Mouse (Mus musculus): ENCODE data around the gene Cfap299.

Gene Cfap299

DNA sequence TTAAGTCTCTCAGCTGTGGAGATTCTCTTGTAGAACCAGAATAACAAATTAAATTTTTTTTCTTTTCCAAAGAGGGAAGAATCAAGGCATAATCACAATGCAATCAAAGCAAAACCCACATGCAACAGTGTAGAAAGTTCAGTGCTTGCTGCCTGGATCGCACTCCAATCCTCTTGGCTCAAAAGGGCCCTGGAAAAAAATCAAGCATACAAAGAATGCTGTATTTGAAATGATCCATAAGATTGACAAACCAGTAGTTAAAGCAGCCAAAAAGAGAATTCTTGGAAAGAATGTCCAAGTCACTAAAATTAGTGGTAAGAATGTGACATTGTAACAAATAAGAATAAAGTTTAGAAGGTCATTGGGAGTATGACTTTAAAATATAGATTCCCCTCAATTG is 486.2 kb downstream of the Cfap299 start:
- no peak for DNase-seq (ENCODE audit: low spot score in 2 of 2)

DNA sequence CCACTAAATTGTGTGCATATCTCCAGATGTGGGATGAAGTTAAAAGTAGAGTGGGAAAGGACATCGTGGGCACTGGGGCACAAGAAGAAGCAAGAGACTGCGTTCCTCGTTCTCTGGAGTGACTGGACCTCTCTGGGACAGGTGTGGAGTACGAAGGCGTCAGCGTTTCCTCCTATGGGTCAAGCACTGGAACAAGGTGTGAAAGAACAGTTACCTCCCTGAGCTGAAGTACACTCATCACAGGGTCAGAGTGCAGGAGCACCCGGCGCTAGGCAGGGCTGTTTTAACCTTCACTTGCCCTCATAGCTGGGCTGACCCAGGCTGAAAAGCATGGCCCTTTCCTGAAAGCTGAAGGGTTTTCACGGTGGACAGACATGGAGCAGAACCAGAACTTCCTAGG is 504.7 kb downstream of the Cfap299 start:
- no peak for DNase-seq (ENCODE audit: low spot score in 2 of 2)

DNA sequence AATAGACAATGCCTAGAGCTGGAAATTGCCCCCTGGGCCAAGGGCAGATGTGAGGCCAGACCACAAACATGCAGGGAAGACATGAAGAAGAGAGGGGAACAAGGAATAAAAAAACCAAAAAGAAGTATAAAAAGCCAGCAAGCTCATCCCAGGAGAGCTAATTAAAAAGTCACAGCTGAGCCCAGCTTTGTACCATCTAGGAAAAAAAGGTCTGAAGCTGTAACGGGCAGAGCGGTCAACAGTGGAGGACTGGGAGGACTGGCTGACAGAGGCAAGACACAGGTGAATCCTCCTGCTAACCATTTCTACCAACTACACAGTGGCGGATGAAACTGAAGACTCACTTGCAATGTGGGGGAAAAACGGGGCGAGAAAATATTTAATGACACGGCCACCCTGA is 505.2 kb downstream of the Cfap299 start:
- DNase-seq (ENCODE audit: low spot score in 2 of 2): no peak

DNA sequence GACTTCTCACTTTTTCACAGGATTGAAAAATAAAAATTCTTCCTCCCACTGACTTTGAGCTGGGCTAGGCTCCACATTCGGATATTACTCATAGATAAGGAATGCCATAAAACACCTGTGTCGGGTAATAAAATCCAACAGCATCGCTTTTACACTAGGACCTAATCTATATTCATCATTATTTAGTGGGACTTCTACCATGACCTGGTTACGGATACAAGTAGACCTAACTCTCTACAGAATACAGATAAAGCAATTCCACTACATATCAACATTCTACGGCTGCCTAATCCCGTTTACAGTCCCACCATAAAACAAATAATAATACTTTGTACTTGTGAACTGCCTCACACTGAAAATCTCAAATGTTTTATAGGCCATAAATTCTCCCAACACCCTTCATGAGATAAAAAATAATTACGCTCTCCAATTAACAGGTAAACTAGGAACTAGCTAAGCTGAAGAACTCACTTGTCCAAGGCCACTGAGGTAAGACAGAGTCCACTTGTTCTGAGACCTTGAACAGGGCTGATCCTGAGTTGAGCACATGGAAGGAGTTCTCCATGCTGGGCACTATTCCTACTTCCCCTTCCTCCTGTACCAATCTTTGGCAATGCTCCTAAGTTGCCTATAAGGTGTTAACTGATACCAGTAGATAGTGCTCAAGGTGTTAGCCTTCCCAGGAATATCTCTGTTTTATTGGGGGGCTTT is 513.7 kb downstream of the Cfap299 start:
- DNase-seq (ENCODE audit: low spot score in 2 of 2): no peak

DNA sequence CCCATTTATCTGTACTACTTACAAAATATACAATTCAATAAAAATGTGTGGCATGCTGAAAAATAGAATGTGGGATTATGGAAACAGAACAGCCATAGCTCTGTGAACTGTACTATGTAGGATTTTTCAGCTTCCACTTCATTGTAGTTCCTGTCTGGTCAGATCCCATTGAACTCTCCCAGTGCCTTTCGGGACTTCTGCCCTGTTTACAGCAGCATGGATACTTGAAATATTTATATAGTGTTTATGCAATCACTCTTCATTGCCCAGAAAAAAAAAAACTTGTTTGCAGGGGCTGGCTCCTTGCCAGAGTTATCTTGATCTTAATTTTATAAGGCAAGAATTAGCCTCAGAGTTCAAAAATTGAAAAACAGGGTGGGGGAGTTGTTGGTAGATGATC is 515.6 kb downstream of the Cfap299 start:
- DNase-seq (ENCODE audit: low spot score in 2 of 2): no peak
